Mouse (Mus musculus): ENCODE measurements at regions not wholly inside any gene's neighbourhood (a gene's known extent, or its start where the extent isn't known, plus 50 kb on each side); places are given as distances from the start of the nearest gene placed in this dataset.

DNA sequence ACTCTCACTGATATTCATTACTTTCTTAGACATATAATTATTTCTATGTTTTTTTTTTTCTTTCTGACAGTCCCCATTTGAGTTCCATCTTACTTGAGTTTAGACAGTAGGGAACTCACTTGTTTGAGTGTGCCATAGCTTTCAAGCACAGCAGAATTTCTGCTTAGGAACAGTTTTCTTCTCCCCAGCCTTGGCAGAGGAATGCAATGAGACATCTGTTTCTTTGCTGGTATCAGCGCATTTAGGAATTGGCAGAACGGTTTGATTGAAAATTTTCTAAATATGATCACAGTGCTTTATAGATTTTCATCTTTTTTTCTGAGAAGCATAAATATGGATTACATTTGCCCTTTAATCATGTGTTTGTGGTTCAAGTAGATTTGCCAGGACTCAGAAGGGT is 448.6 kb downstream of the Chl1 start:
- H3K9ac ChIP-seq (ENCODE audit: low read length) = no peak overlapping the region
- H3K9me3 ChIP-seq (replicated peaks; ENCODE audit: control insufficient read depth, low read length) = no peaks in the 10 kb centered on the region
- WGBS = 88% methylated on average over 2 of the region's 2 CpGs
- ATAC-seq (ENCODE audit: insufficient read depth, low FRiP score) = no peak
- no peaks in the 10 kb centered on the region for H3K36me3 ChIP-seq (ENCODE audit: control insufficient read depth, insufficient read depth, low read length)
- no peaks in the 10 kb centered on the region for H3K4me1 ChIP-seq (ENCODE audit: control insufficient read depth, insufficient read depth, low read length)
- no peaks in the 10 kb centered on the region for H3K27me3 ChIP-seq (ENCODE audit: control insufficient read depth, insufficient read depth, low read length)
- H3K4me2 ChIP-seq (ENCODE audit: low read depth, low read length) = no peak overlapping the region
- H3K4me3 ChIP-seq (replicated peaks; ENCODE audit: low read length) = no peak overlapping the region
- H3K27ac ChIP-seq (ENCODE audit: low read length) = no peak overlapping the region

GRCm38 (mm10) chr6:103967811-103968420 is 457.5 kb downstream of the Chl1 start:
- H3K4me2 ChIP-seq (ENCODE audit: low read depth, low read length) = no peak overlapping the region
- H3K9ac ChIP-seq (ENCODE audit: low read length) = no peak overlapping the region
- no peaks in the 10 kb centered on the region for H3K9me3 ChIP-seq (replicated peaks; ENCODE audit: control insufficient read depth, low read length)
- ATAC-seq (ENCODE audit: insufficient read depth, low FRiP score) = no peak
- 71% methylated on average over 1 of the region's 1 CpGs for WGBS
- no peaks in the 10 kb centered on the region for H3K36me3 ChIP-seq (ENCODE audit: control insufficient read depth, insufficient read depth, low read length)
- no peaks in the 10 kb centered on the region for H3K4me1 ChIP-seq (ENCODE audit: control insufficient read depth, insufficient read depth, low read length)
- H3K27ac ChIP-seq (ENCODE audit: low read length) = no peak overlapping the region
- H3K27me3 ChIP-seq (ENCODE audit: control insufficient read depth, insufficient read depth, low read length) = no peaks in the 10 kb centered on the region
- no peak overlapping the region for H3K4me3 ChIP-seq (replicated peaks; ENCODE audit: low read length)

- no peaks in the 10 kb centered on the region for H3K36me3 ChIP-seq (ENCODE audit: control insufficient read depth, insufficient read depth, low read length)
- H3K4me1 ChIP-seq (ENCODE audit: control insufficient read depth, insufficient read depth, low read length) = no peaks in the 10 kb centered on the region
- no peak overlapping the region for H3K4me3 ChIP-seq (replicated peaks; ENCODE audit: low read length)
- no peak overlapping the region for H3K9ac ChIP-seq (ENCODE audit: low read length)
- ATAC-seq (ENCODE audit: insufficient read depth, low FRiP score) = no peak
- WGBS = 88% methylated on average over 1 of the region's 1 CpGs
- H3K27me3 ChIP-seq (ENCODE audit: control insufficient read depth, insufficient read depth, low read length) = no peaks in the 10 kb centered on the region
- no peak overlapping the region for H3K27ac ChIP-seq (ENCODE audit: low read length)
- H3K4me2 ChIP-seq (ENCODE audit: low read depth, low read length) = no peak overlapping the region
- H3K9me3 ChIP-seq (replicated peaks; ENCODE audit: control insufficient read depth, low read length) = no peaks in the 10 kb centered on the region
These were observed 488.8 kb downstream of the Chl1 start for GRCm38 (mm10) chr6:103999186-103999585.

- Histone ChIP-seq H3K9me3 (replicated peaks; ENCODE audit: control insufficient read depth, low read length) (no peaks in the 10 kb centered on the region), H3K4me2 (ENCODE audit: low read depth, low read length) (no peak overlapping the region), H3K36me3 (ENCODE audit: control insufficient read depth, insufficient read depth, low read length) (no peaks in the 10 kb centered on the region), H3K4me3 (replicated peaks; ENCODE audit: low read length) (no peak overlapping the region), H3K27ac (ENCODE audit: low read length) (no peak overlapping the region), H3K9ac (ENCODE audit: low read length) (no peak overlapping the region), H3K4me1 (ENCODE audit: control insufficient read depth, insufficient read depth, low read length) (no peaks in the 10 kb centered on the region), H3K27me3 (ENCODE audit: control insufficient read depth, insufficient read depth, low read length) (no peaks in the 10 kb centered on the region)
- 8% methylated on average over 9 of the region's 9 CpGs for WGBS
- no peak for ATAC-seq (ENCODE audit: insufficient read depth, low FRiP score)
These were observed 464.0 kb upstream of the Cntn6 start for GRCm38 (mm10) chr6:104028439-104029091.

GRCm38 (mm10) chr6:104038853-104039252 is 453.7 kb upstream of the Cntn6 start:
- Histone ChIP-seq H3K9ac (ENCODE audit: low read length) (no peak overlapping the region), H3K36me3 (ENCODE audit: control insufficient read depth, insufficient read depth, low read length) (no peaks in the 10 kb centered on the region), H3K4me2 (ENCODE audit: low read depth, low read length) (no peak overlapping the region), H3K9me3 (replicated peaks; ENCODE audit: control insufficient read depth, low read length) (no peaks in the 10 kb centered on the region), H3K4me1 (ENCODE audit: control insufficient read depth, insufficient read depth, low read length) (no peaks in the 10 kb centered on the region), H3K27ac (ENCODE audit: low read length) (no peak overlapping the region), H3K27me3 (ENCODE audit: control insufficient read depth, insufficient read depth, low read length) (no peaks in the 10 kb centered on the region), H3K4me3 (replicated peaks; ENCODE audit: low read length) (no peak overlapping the region)
- no peak for ATAC-seq (ENCODE audit: insufficient read depth, low FRiP score)

GRCm38 (mm10) chr6:104040450-104040849 is 452.1 kb upstream of the Cntn6 start:
- Histone ChIP-seq H3K27ac (ENCODE audit: low read length) (no peak overlapping the region), H3K9ac (ENCODE audit: low read length) (no peak overlapping the region), H3K9me3 (replicated peaks; ENCODE audit: control insufficient read depth, low read length) (no peaks in the 10 kb centered on the region), H3K4me1 (ENCODE audit: control insufficient read depth, insufficient read depth, low read length) (no peaks in the 10 kb centered on the region), H3K36me3 (ENCODE audit: control insufficient read depth, insufficient read depth, low read length) (no peaks in the 10 kb centered on the region), H3K4me3 (replicated peaks; ENCODE audit: low read length) (no peak overlapping the region), H3K27me3 (ENCODE audit: control insufficient read depth, insufficient read depth, low read length) (no peaks in the 10 kb centered on the region), H3K4me2 (ENCODE audit: low read depth, low read length) (no peak overlapping the region)
- 81% methylated on average over 2 of the region's 2 CpGs for WGBS
- no peak for ATAC-seq (ENCODE audit: insufficient read depth, low FRiP score)

- Histone ChIP-seq H3K9ac (ENCODE audit: low read length) (no peak overlapping the region), H3K27me3 (ENCODE audit: control insufficient read depth, insufficient read depth, low read length) (no peaks in the 10 kb centered on the region), H3K36me3 (ENCODE audit: control insufficient read depth, insufficient read depth, low read length) (no peaks in the 10 kb centered on the region), H3K4me1 (ENCODE audit: control insufficient read depth, insufficient read depth, low read length) (no peaks in the 10 kb centered on the region), H3K4me3 (replicated peaks; ENCODE audit: low read length) (no peak overlapping the region), H3K9me3 (replicated peaks; ENCODE audit: control insufficient read depth, low read length) (no peaks in the 10 kb centered on the region), H3K4me2 (ENCODE audit: low read depth, low read length) (no peak overlapping the region), H3K27ac (ENCODE audit: low read length) (no peak overlapping the region)
- no peak for ATAC-seq (ENCODE audit: insufficient read depth, low FRiP score)
- 85% methylated on average over 1 of the region's 1 CpGs for WGBS
These were observed 436.6 kb upstream of the Cntn6 start for GRCm38 (mm10) chr6:104055996-104056395.

GRCm38 (mm10) chr6:104061692-104062263 is 430.8 kb upstream of the Cntn6 start:
- Histone ChIP-seq H3K4me3 (replicated peaks; ENCODE audit: low read length) (no peak overlapping the region), H3K27me3 (ENCODE audit: control insufficient read depth, insufficient read depth, low read length) (no peaks in the 10 kb centered on the region), H3K4me2 (ENCODE audit: low read depth, low read length) (no peak overlapping the region), H3K4me1 (ENCODE audit: control insufficient read depth, insufficient read depth, low read length) (no peaks in the 10 kb centered on the region), H3K9me3 (replicated peaks; ENCODE audit: control insufficient read depth, low read length) (no peaks in the 10 kb centered on the region), H3K27ac (ENCODE audit: low read length) (no peak overlapping the region), H3K36me3 (ENCODE audit: control insufficient read depth, insufficient read depth, low read length) (no peaks in the 10 kb centered on the region), H3K9ac (ENCODE audit: low read length) (no peak overlapping the region)
- ATAC-seq (ENCODE audit: insufficient read depth, low FRiP score) = no peak

GRCm38 (mm10) chr6:104080581-104080980 is 412.0 kb upstream of the Cntn6 start:
- Histone ChIP-seq H3K36me3 (ENCODE audit: control insufficient read depth, insufficient read depth, low read length) (no peaks in the 10 kb centered on the region), H3K4me3 (replicated peaks; ENCODE audit: low read length) (no peak overlapping the region), H3K4me1 (ENCODE audit: control insufficient read depth, insufficient read depth, low read length) (no peaks in the 10 kb centered on the region), H3K4me2 (ENCODE audit: low read depth, low read length) (no peak overlapping the region), H3K9me3 (replicated peaks; ENCODE audit: control insufficient read depth, low read length) (no peaks in the 10 kb centered on the region), H3K27me3 (ENCODE audit: control insufficient read depth, insufficient read depth, low read length) (no peaks in the 10 kb centered on the region), H3K27ac (ENCODE audit: low read length) (no peak overlapping the region), H3K9ac (ENCODE audit: low read length) (no peak overlapping the region)
- 77% methylated on average over 3 of the region's 3 CpGs for WGBS
- ATAC-seq (ENCODE audit: insufficient read depth, low FRiP score) = no peak

Measured in stomach, embryonic 16.5 days (tissue).